Mouse (Mus musculus): Measurements from ENCODE around the gene Bak1. TPM values are rescaled to one million over a fixed set of nuclear protein-coding genes. Genes with fewer than 3 reads are reported as not detected.

Gene Bak1
- 10.1 and 11.2 TPM in 2 replicates for polyA plus RNA-seq (2014; fragmentation: Nextera tagmentation; extraction: Ambion mirVana)

GRCm38 (mm10) chr17:27028909-27029308 is at the start of gene Bak1:
Bak1 (minus strand) TSS chr17:27029009.
- Histone ChIP-seq H3K4me3 (ENCODE audit: low read depth, low read length) (peak within 1 kb of the TSS; percentile 77), H3K27ac (ENCODE audit: low read depth) (peak within 1 kb of the TSS; percentile 71), H3K9me3 (ENCODE audit: control insufficient read depth, low read length) (no peaks in the 10 kb centered on the region), H3K27me3 (replicated peaks; ENCODE audit: control insufficient read depth, insufficient read depth, low read length) (no peaks in the 10 kb centered on the region), H3K4me2 (ENCODE audit: low read length) (peak within 1 kb of the TSS; percentile 86), H3K9ac (ENCODE audit: low read length) (peak within 1 kb of the TSS; percentile 95), H3K36me3 (ENCODE audit: control insufficient read depth, insufficient read depth, low read length) (peaks cover 24% of the 10 kb centered on the region), H3K4me1 (replicated peaks; ENCODE audit: control insufficient read depth, insufficient read depth, low read length) (peaks cover 15% of the 10 kb centered on the region)
- WGBS: 50% methylated on average over 3 of the region's 4 CpGs
- no peak for ATAC-seq (replicated peaks; ENCODE audit: low FRiP score, low TSS enrichment, low read depth)
- DNase-seq (ENCODE audit: low spot score): no peak

- H3K9me3 ChIP-seq (ENCODE audit: control insufficient read depth, low read length): peaks cover 9% of the 10 kb centered on the region; the same call in 1 of the 2 replicates
- no peak for ATAC-seq (replicated peaks; ENCODE audit: low FRiP score, low TSS enrichment, low read depth)
- no peak overlapping the region for H3K9ac ChIP-seq (ENCODE audit: low read length)
- no peak overlapping the region for H3K4me2 ChIP-seq (ENCODE audit: low read length)
- peaks cover 8% of the 10 kb centered on the region; the same call in 1 of the 2 replicates for H3K36me3 ChIP-seq (ENCODE audit: control insufficient read depth, insufficient read depth, low read length)
- H3K27me3 ChIP-seq (replicated peaks; ENCODE audit: control insufficient read depth, insufficient read depth, low read length): no peaks in the 10 kb centered on the region
- no peak overlapping the region for H3K27ac ChIP-seq (ENCODE audit: low read depth)
- no peak for DNase-seq (ENCODE audit: low spot score)
- no peak overlapping the region for H3K4me3 ChIP-seq (ENCODE audit: low read depth, low read length)
- WGBS: 75% methylated on average over 6 of the region's 6 CpGs
- peaks cover 16% of the 10 kb centered on the region; the same call in 1 of the 2 replicates for H3K4me1 ChIP-seq (replicated peaks; ENCODE audit: control insufficient read depth, insufficient read depth, low read length)
Observed at GRCm38 (mm10) chr17:27078499-27078898, 49.7 kb upstream of the Bak1 start.

- Histone ChIP-seq H3K4me2 (ENCODE audit: low read length) (no peak overlapping the region), H3K9me3 (ENCODE audit: control insufficient read depth, low read length) (peaks cover 9% of the 10 kb centered on the region; the same call in 1 of the 2 replicates), H3K27ac (ENCODE audit: low read depth) (no peak overlapping the region), H3K9ac (ENCODE audit: low read length) (no peak overlapping the region), H3K4me3 (ENCODE audit: low read depth, low read length) (no peak overlapping the region), H3K27me3 (replicated peaks; ENCODE audit: control insufficient read depth, insufficient read depth, low read length) (no peaks in the 10 kb centered on the region), H3K4me1 (replicated peaks; ENCODE audit: control insufficient read depth, insufficient read depth, low read length) (peaks cover 16% of the 10 kb centered on the region; the same call in 1 of the 2 replicates), H3K36me3 (ENCODE audit: control insufficient read depth, insufficient read depth, low read length) (peaks cover 8% of the 10 kb centered on the region; the same call in 1 of the 2 replicates)
- ATAC-seq (replicated peaks; ENCODE audit: low FRiP score, low TSS enrichment, low read depth): no peak
- no peak for DNase-seq (ENCODE audit: low spot score)
- WGBS: 79% methylated on average over 6 of the region's 6 CpGs
Observed at GRCm38 (mm10) chr17:27077920-27078319, 49.1 kb upstream of the Bak1 start.

- H3K27me3 ChIP-seq (replicated peaks; ENCODE audit: control insufficient read depth, insufficient read depth, low read length): no peaks in the 10 kb centered on the region
- 94% methylated on average over 7 of the region's 7 CpGs for WGBS
- H3K36me3 ChIP-seq (ENCODE audit: control insufficient read depth, insufficient read depth, low read length): peaks cover 8% of the 10 kb centered on the region; the same call in 1 of the 2 replicates
- H3K4me1 ChIP-seq (replicated peaks; ENCODE audit: control insufficient read depth, insufficient read depth, low read length): peaks cover 16% of the 10 kb centered on the region; the same call in 1 of the 2 replicates
- H3K27ac ChIP-seq (ENCODE audit: low read depth): no peak overlapping the region
- no peak for DNase-seq (ENCODE audit: low spot score)
- H3K9me3 ChIP-seq (ENCODE audit: control insufficient read depth, low read length): peaks cover 9% of the 10 kb centered on the region; the same call in 1 of the 2 replicates
- H3K4me3 ChIP-seq (ENCODE audit: low read depth, low read length): no peak overlapping the region
- H3K4me2 ChIP-seq (ENCODE audit: low read length): no peak overlapping the region
- H3K9ac ChIP-seq (ENCODE audit: low read length): no peak overlapping the region
- no peak for ATAC-seq (replicated peaks; ENCODE audit: low FRiP score, low TSS enrichment, low read depth)
Observed at GRCm38 (mm10) chr17:27077133-27077532, 48.3 kb upstream of the Bak1 start.

- Histone ChIP-seq H3K27ac (ENCODE audit: low read depth) (no peak overlapping the region), H3K27me3 (replicated peaks; ENCODE audit: control insufficient read depth, insufficient read depth, low read length) (no peaks in the 10 kb centered on the region), H3K9me3 (ENCODE audit: control insufficient read depth, low read length) (peaks cover 9% of the 10 kb centered on the region; the same call in 1 of the 2 replicates), H3K9ac (ENCODE audit: low read length) (no peak overlapping the region), H3K36me3 (ENCODE audit: control insufficient read depth, insufficient read depth, low read length) (peaks cover 8% of the 10 kb centered on the region; the same call in 1 of the 2 replicates), H3K4me1 (replicated peaks; ENCODE audit: control insufficient read depth, insufficient read depth, low read length) (peaks cover 14% of the 10 kb centered on the region; the same call in 1 of the 2 replicates), H3K4me2 (ENCODE audit: low read length) (no peak overlapping the region), H3K4me3 (ENCODE audit: low read depth, low read length) (no peak overlapping the region)
- no peak for ATAC-seq (replicated peaks; ENCODE audit: low FRiP score, low TSS enrichment, low read depth)
- DNase-seq (ENCODE audit: low spot score): no peak
- WGBS: 75% methylated on average over 17 of the region's 17 CpGs
Observed at GRCm38 (mm10) chr17:27074849-27075745, 46.3 kb upstream of the Bak1 start.

- H3K9ac ChIP-seq (ENCODE audit: low read length): no peak overlapping the region
Observed at GRCm38 (mm10) chr17:27074236-27074635, 45.4 kb upstream of the Bak1 start.

GRCm38 (mm10) chr17:27073778-27074177 is 45.0 kb upstream of the Bak1 start:
- Histone ChIP-seq H3K4me1 (replicated peaks; ENCODE audit: control insufficient read depth, insufficient read depth, low read length) (peaks cover 19% of the 10 kb centered on the region; the same call in 1 of the 2 replicates), H3K36me3 (ENCODE audit: control insufficient read depth, insufficient read depth, low read length) (peaks cover 8% of the 10 kb centered on the region; the same call in 1 of the 2 replicates), H3K9me3 (ENCODE audit: control insufficient read depth, low read length) (peaks cover 9% of the 10 kb centered on the region; the same call in 1 of the 2 replicates), H3K27ac (ENCODE audit: low read depth) (no peak overlapping the region), H3K4me3 (ENCODE audit: low read depth, low read length) (no peak overlapping the region), H3K9ac (ENCODE audit: low read length) (no peak overlapping the region), H3K4me2 (ENCODE audit: low read length) (no peak overlapping the region), H3K27me3 (replicated peaks; ENCODE audit: control insufficient read depth, insufficient read depth, low read length) (no peaks in the 10 kb centered on the region)
- DNase-seq (ENCODE audit: low spot score): no peak
- no peak for ATAC-seq (replicated peaks; ENCODE audit: low FRiP score, low TSS enrichment, low read depth)
- 75% methylated on average over 8 of the region's 9 CpGs for WGBS

More at GRCm38 (mm10) chr17:27074236-27074635, 45.4 kb upstream of the Bak1 start:
- Histone ChIP-seq H3K9me3 (ENCODE audit: control insufficient read depth, low read length) (peaks cover 9% of the 10 kb centered on the region; the same call in 1 of the 2 replicates), H3K36me3 (ENCODE audit: control insufficient read depth, insufficient read depth, low read length) (peaks cover 8% of the 10 kb centered on the region; the same call in 1 of the 2 replicates), H3K4me3 (ENCODE audit: low read depth, low read length) (no peak overlapping the region), H3K27ac (ENCODE audit: low read depth) (no peak overlapping the region), H3K4me2 (ENCODE audit: low read length) (no peak overlapping the region), H3K4me1 (replicated peaks; ENCODE audit: control insufficient read depth, insufficient read depth, low read length) (peaks cover 19% of the 10 kb centered on the region; the same call in 1 of the 2 replicates), H3K27me3 (replicated peaks; ENCODE audit: control insufficient read depth, insufficient read depth, low read length) (no peaks in the 10 kb centered on the region)
- no peak for DNase-seq (ENCODE audit: low spot score)
- ATAC-seq (replicated peaks; ENCODE audit: low FRiP score, low TSS enrichment, low read depth): no peak
- WGBS: 68% methylated on average over 6 of the region's 6 CpGs

GRCm38 (mm10) chr17:27073126-27073525 is 44.3 kb upstream of the Bak1 start:
- no peak overlapping the region for H3K27ac ChIP-seq (ENCODE audit: low read depth)
- ATAC-seq (replicated peaks; ENCODE audit: low FRiP score, low TSS enrichment, low read depth) (no peak), DNase-seq (ENCODE audit: low spot score) (no peak)
- 80% methylated on average over 5 of the region's 5 CpGs for WGBS
- no peak overlapping the region for H3K4me2 ChIP-seq (ENCODE audit: low read length)
- peaks cover 19% of the 10 kb centered on the region; the same call in 1 of the 2 replicates for H3K4me1 ChIP-seq (replicated peaks; ENCODE audit: control insufficient read depth, insufficient read depth, low read length)
- H3K9ac ChIP-seq (ENCODE audit: low read length): no peak overlapping the region
- H3K36me3 ChIP-seq (ENCODE audit: control insufficient read depth, insufficient read depth, low read length): peaks cover 8% of the 10 kb centered on the region; the same call in 1 of the 2 replicates
- peaks cover 9% of the 10 kb centered on the region; the same call in 1 of the 2 replicates for H3K9me3 ChIP-seq (ENCODE audit: control insufficient read depth, low read length)
- H3K4me3 ChIP-seq (ENCODE audit: low read depth, low read length): no peak overlapping the region
- no peaks in the 10 kb centered on the region for H3K27me3 ChIP-seq (replicated peaks; ENCODE audit: control insufficient read depth, insufficient read depth, low read length)
